Mouse (Mus musculus) embryonic facial prominence, embryonic 12.5 days (tissue): Measurements from ENCODE around the gene Ptms. TPM values are rescaled to one million over a fixed set of nuclear protein-coding genes. Genes with fewer than 3 reads are reported as not detected.
A peak's percentile ranks its signal among the peaks of the same experiment; 100 is the strongest.

Experiments used
- ATAC-seq: fragments of 200-750 bp; cut with Nextera tagmentation; 2 replicates; pipeline ENCODE4 v1.8.0; 2017; ENCODE audit not compliant: insufficient number of reproducible peaks, insufficient read depth, low FRiP score, low TSS enrichment
- H3K27ac ChIP-seq: fragments of 300-500 bp; sonication (generic); 2 replicates; pipeline ENCODE4 v1.5.1; 2016; ENCODE audit warnings: mild to moderate bottlenecking
- H3K27me3 ChIP-seq: fragments of 300-500 bp; sonication (generic); 2 replicates; pipeline ENCODE4 v1.6.1; 2016; ENCODE audit warnings: mild to moderate bottlenecking, moderate library complexity
- H3K36me3 ChIP-seq: fragments of 300-500 bp; sonication (generic); 2 replicates; pipeline ENCODE4 v1.6.1; 2016; ENCODE audit warnings: mild to moderate bottlenecking
- H3K4me1 ChIP-seq: fragments of 300-500 bp; sonication (generic); 2 replicates; pipeline ENCODE4 v1.6.1; 2016
- H3K4me2 ChIP-seq: fragments of 300-500 bp; sonication (generic); replicated peaks from 2 replicates; pipeline ENCODE4 v1.6.1; 2016; ENCODE audit warnings: mild to moderate bottlenecking, moderate library complexity
- H3K4me3 ChIP-seq: fragments of 300-500 bp; sonication (generic); 2 replicates; pipeline ENCODE4 v1.5.1; 2016; ENCODE audit warnings: mild to moderate bottlenecking
- H3K9ac ChIP-seq: fragments of 300-500 bp; sonication (generic); 2 replicates; pipeline ENCODE4 v1.6.1; 2016; ENCODE audit warnings: mild to moderate bottlenecking, moderate library complexity
- H3K9me3 ChIP-seq: fragments of 300-500 bp; sonication (generic); 2 replicates; pipeline ENCODE4 v1.6.1; 2016; ENCODE audit warnings: mild to moderate bottlenecking, moderate library complexity
- WGBS: fragments of 180-500 bp; shearing (Covaris S2); methylation state at CpG from one replicate; pipeline ENCODE4 v1.1.7; 2016; 5-methylcytosine and 5-hydroxymethylcytosine counted together
- polyA plus RNA-seq: library from polyadenylated mRNA; unstranded; fragments of >200 nt; fragmentation: Nextera tagmentation; extraction: Ambion mirVana; gene quantifications from 2 replicates; pipeline ENCODE4 v1.2.1, GENCODE M21; 2016

The Ptms gene
- 390 and 395 TPM in 2 replicates for polyA plus RNA-seq

- Histone ChIP-seq H3K4me1 (peaks cover 43% of the 10 kb centered on the region), H3K27me3 (no peaks in the 10 kb centered on the region), H3K9ac (peak within 1 kb of the TSS; percentile 33), H3K9me3 (no peaks in the 10 kb centered on the region), H3K4me3 (peak within 1 kb of the TSS; percentile 93), H3K27ac (peak within 1 kb of the TSS; percentile 100), H3K4me2 (peak within 1 kb of the TSS; percentile 99), H3K36me3 (peaks cover under 1% of the 10 kb centered on the region)
- peak; percentile 87 for ATAC-seq
- WGBS, result 1% methylated on average over 13 of the region's 13 CpGs
Measured at GRCm38 (mm10) chr6:124919695-124920317, at the start of gene Ptms. TSS of gene Ptms (minus strand) at chr6:124920103.

DNA sequence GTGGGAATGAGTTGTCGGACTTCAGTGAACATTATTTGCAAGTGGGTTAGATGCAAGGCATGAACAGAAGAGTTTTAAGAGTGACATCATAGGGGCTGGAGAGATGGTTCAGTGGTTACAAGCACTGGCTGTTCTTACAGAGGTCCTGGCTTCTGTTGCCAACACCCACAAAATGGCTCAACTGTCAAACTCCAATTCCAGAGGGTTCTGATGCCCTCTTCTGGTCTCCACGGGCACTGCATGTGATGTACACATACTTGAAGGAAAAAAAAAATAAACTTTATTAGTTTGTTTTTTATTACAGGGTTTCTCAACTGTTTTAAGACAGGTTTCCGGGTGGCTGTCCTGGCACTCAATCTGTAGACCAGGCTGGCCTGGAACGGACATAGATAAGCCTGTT, 47.9 kb upstream of the Ptms start:
- no peak overlapping the region for H3K4me3 ChIP-seq
- H3K9me3 ChIP-seq, result no peaks in the 10 kb centered on the region
- no peak overlapping the region for H3K4me2 ChIP-seq
- H3K27me3 ChIP-seq, result no peaks in the 10 kb centered on the region
- H3K9ac ChIP-seq, result no peak overlapping the region
- ATAC-seq, result no peak
- H3K27ac ChIP-seq, result no peak overlapping the region
- WGBS, result 72% methylated on average over 4 of the region's 4 CpGs
- H3K4me1 ChIP-seq, result peaks cover 8% of the 10 kb centered on the region
- peaks cover 4% of the 10 kb centered on the region; the same call in 1 of the 2 replicates for H3K36me3 ChIP-seq

- Histone ChIP-seq H3K27me3 (no peaks in the 10 kb centered on the region), H3K36me3 (peaks cover 14% of the 10 kb centered on the region), H3K4me2 (peak overlapping the region; percentile 94), H3K4me1 (peaks cover 8% of the 10 kb centered on the region), H3K9ac (no peak overlapping the region), H3K27ac (no peak overlapping the region), H3K4me3 (peak overlapping the region; percentile 73), H3K9me3 (no peaks in the 10 kb centered on the region)
- 98% methylated on average over 7 of the region's 7 CpGs for WGBS
- no peak for ATAC-seq
Measured at GRCm38 (mm10) chr6:124966466-124967118, 46.7 kb upstream of the Ptms start.

DNA sequence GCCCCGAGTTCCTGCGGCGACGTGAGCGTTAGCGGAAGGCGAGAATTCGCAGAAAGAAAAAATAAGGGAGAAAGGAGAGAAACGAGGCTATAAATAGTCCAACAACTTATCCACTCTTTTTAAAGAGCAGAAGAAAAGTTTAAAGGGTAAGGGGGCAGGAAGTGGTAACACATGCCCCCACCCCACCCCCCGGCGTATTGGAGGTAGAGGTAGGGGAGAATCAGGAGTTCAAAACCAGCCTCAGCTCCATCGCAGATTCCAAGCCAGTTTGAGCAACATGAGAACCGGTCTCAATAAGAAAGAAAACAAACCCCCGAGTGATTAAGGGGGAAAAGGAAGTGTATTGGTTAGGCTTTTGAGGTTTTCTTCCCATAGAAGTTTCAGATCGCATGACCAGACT, 45.8 kb upstream of the Ptms start:
- H3K4me1 ChIP-seq, result peaks cover 8% of the 10 kb centered on the region
- no peak for ATAC-seq

DNA sequence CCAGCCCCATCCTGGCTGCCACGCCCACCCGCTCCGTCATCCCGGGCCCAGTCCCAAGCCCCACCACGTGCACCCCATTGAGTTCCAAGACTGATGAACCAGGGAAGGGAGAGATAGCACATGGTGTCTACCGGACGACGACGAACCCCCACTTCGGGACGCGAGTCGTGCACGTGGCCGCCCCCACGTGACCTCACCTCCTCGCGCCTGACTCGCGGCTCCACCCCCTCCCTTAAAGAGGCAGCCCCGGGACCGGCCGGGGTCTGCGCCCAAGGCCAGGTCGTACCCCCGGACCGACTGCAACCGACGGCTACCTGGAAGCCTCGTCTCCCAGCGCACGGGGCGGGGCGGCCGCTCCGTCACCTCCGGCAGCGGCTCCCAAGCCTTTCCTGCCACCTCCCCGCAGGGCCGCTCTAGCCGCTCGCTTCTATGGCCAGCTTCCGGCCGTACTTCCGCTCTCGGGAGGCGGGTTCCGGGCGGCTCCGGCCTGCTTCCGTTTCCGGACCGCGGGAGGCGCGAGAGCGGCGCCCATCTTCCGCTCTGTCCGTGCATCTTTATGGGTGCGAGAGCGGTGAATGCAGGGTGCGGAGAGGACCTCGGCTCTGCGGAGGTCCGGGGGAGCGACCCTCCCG, 45.3 kb upstream of the Ptms start, which contains the start of gene Cops7a:
Gene Cops7a, minus strand, starts transcription at position 451 of the 632 bp plus-strand sequence.
- WGBS, result under 1% methylated on average over 68 of the region's 68 CpGs
- H3K36me3 ChIP-seq, result peaks cover 28% of the 10 kb centered on the region
- no peaks in the 10 kb centered on the region for H3K27me3 ChIP-seq
- H3K4me3 ChIP-seq, result peak within 1 kb of the TSS; percentile 73
- peak within 1 kb of the TSS; percentile 93 for H3K27ac ChIP-seq
- H3K4me2 ChIP-seq, result peak within 1 kb of the TSS; percentile 94
- H3K9ac ChIP-seq, result peak within 1 kb of the TSS; percentile 93
- no peaks in the 10 kb centered on the region for H3K9me3 ChIP-seq
- peaks cover 8% of the 10 kb centered on the region for H3K4me1 ChIP-seq
- ATAC-seq, result peak; percentile 95

More for the DNA sequence above, 45.8 kb upstream of the Ptms start:
- Histone ChIP-seq H3K9me3 (no peaks in the 10 kb centered on the region), H3K9ac (peak overlapping the region; percentile 93), H3K27me3 (no peaks in the 10 kb centered on the region), H3K4me3 (peak overlapping the region; percentile 73), H3K27ac (peak overlapping the region; percentile 93), H3K36me3 (peaks cover 23% of the 10 kb centered on the region), H3K4me2 (peak overlapping the region; percentile 94)
- 14% methylated on average over 15 of the region's 15 CpGs for WGBS

- peak overlapping the region; percentile 94 for H3K4me2 ChIP-seq
- peak overlapping the region; percentile 93 for H3K9ac ChIP-seq
- H3K9me3 ChIP-seq, result no peaks in the 10 kb centered on the region
- H3K4me3 ChIP-seq, result peak overlapping the region; percentile 73
- 34% methylated on average over 16 of the region's 16 CpGs for WGBS
- no peaks in the 10 kb centered on the region for H3K27me3 ChIP-seq
- peak overlapping the region; percentile 93; the same call in 1 of the 2 replicates for H3K27ac ChIP-seq
- no peak for ATAC-seq
- peaks cover 34% of the 10 kb centered on the region for H3K36me3 ChIP-seq
- H3K4me1 ChIP-seq, result peaks cover 8% of the 10 kb centered on the region
Measured at GRCm38 (mm10) chr6:124964638-124965037, 44.7 kb upstream of the Ptms start.

DNA sequence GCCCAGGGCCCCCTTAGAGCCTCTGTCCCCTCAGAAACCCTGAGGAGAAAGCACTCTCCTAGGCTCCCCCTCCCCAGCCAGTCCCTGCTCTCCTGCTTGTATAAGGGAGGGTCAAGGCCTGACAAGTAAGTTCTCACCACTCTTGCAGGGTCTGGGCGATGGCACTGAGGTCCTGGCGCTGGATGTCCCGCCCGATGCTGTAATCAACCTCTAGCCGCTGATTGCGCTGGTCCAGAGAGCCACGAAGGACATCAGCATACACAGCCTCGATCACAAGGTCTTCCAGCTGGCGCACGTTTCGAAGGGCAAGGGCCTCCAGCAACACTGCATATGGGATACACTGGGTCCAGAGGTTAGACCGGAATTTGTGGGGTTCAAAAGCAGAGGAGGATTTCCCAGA, 41.1 kb upstream of the Ptms start:
- peaks cover 8% of the 10 kb centered on the region for H3K4me1 ChIP-seq
- no peak for ATAC-seq
- no peak overlapping the region for H3K4me2 ChIP-seq
- no peak overlapping the region for H3K9ac ChIP-seq
- peaks cover 59% of the 10 kb centered on the region for H3K36me3 ChIP-seq
- WGBS, result 95% methylated on average over 12 of the region's 12 CpGs
- no peaks in the 10 kb centered on the region for H3K27me3 ChIP-seq
- no peak overlapping the region for H3K27ac ChIP-seq
- no peak overlapping the region for H3K4me3 ChIP-seq
- H3K9me3 ChIP-seq, result no peaks in the 10 kb centered on the region

DNA sequence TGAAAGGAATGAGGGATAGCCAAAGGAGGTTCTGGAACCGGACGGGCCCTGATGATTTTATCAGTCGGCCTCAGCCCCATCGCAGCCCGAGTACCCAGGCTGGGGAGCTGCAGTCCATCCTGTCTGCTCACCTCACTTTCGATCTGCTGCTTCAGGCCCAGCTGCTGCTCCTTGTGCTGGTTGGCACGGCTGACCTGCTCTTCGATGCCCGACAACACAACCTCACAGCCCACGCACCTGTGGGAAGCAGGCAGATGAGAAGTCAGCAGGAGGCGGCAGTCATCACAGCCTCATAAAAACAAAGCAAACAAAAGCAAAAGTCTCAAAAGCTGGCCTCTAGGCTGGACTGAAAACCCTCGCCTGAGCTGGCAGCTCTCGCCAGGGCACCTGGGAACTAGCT, 40.1 kb upstream of the Ptms start:
- Histone ChIP-seq H3K4me2 (no peak overlapping the region), H3K9ac (no peak overlapping the region), H3K4me3 (no peak overlapping the region), H3K9me3 (no peaks in the 10 kb centered on the region), H3K4me1 (peaks cover 8% of the 10 kb centered on the region), H3K36me3 (peaks cover 68% of the 10 kb centered on the region), H3K27me3 (no peaks in the 10 kb centered on the region), H3K27ac (no peak overlapping the region)
- no peak for ATAC-seq
- WGBS, result 89% methylated on average over 13 of the region's 13 CpGs

GRCm38 (mm10) chr6:124958127-124958526, 38.2 kb upstream of the Ptms start:
- Histone ChIP-seq H3K4me1 (no peaks in the 10 kb centered on the region), H3K27ac (no peak overlapping the region), H3K9ac (no peak overlapping the region), H3K9me3 (no peaks in the 10 kb centered on the region), H3K36me3 (peaks cover 69% of the 10 kb centered on the region), H3K4me3 (no peak overlapping the region), H3K27me3 (no peaks in the 10 kb centered on the region), H3K4me2 (no peak overlapping the region)
- ATAC-seq, result no peak
- WGBS, result 80% methylated on average over 3 of the region's 3 CpGs

- no peak for ATAC-seq
- Histone ChIP-seq H3K4me1 (no peaks in the 10 kb centered on the region), H3K4me2 (no peak overlapping the region), H3K27ac (no peak overlapping the region), H3K9me3 (no peaks in the 10 kb centered on the region), H3K9ac (no peak overlapping the region), H3K36me3 (peaks cover 45% of the 10 kb centered on the region), H3K4me3 (no peak overlapping the region), H3K27me3 (no peaks in the 10 kb centered on the region)
- 94% methylated on average over 4 of the region's 4 CpGs for WGBS
Measured at GRCm38 (mm10) chr6:124955212-124955611, 35.3 kb upstream of the Ptms start.

DNA sequence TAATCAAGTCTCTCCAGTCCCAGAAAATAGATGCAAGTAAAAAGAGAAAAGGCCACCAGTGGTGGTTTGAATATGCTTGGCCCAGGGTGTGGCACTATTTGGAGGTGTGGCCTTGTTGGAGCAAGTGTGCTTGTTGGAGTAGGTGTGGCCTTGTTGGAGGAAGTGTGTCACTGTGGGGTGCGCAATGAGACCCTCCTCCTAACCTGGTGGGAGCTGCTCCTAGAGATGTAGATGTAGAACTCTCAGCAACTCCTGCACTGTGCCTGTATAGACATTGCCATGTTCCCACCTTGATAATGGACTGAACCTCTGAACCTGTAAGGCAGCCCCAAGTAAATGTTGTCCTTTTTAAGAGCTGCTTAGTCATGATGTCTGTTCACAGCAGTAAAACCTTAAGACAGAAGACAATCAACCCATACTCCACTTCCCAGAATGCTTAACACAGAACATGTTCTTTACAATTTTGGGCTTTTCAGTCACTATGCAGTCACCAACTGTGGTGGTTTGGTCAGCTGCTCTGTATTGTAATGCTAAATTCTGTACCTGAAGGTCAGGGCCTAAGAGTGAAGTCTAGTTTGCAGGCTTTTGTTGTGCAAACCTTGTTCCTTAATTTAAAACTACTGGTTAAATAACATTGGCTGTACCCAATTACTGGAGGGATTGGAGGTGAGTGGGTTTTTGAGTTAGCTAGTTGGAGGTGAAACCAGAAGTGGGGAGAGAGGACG, 34.2 kb upstream of the Ptms start:
- 93% methylated on average over 2 of the region's 2 CpGs for WGBS
- Histone ChIP-seq H3K27ac (no peak overlapping the region), H3K4me2 (no peak overlapping the region), H3K9ac (no peak overlapping the region), H3K27me3 (no peaks in the 10 kb centered on the region), H3K4me3 (no peak overlapping the region), H3K36me3 (peaks cover 34% of the 10 kb centered on the region), H3K4me1 (no peaks in the 10 kb centered on the region), H3K9me3 (no peaks in the 10 kb centered on the region)
- no peak for ATAC-seq
